Mouse (Mus musculus) erythroblast, embryonic 14.5 days (primary cell): Measurements from ENCODE around the gene Rbfox1.

Experiments
- GATA1 ChIP-seq: IDR thresholded peaks from 2 replicates; pipeline ENCODE4 v1.6.1; 2012; ENCODE audit warnings: low read length, inconsistent platforms, mixed read lengths
- TAL1 ChIP-seq: IDR thresholded peaks from 3 replicates; pipeline ENCODE4 v1.6.1; 2012; ENCODE audit warnings: low read length, inconsistent platforms, mixed read lengths

DNA sequence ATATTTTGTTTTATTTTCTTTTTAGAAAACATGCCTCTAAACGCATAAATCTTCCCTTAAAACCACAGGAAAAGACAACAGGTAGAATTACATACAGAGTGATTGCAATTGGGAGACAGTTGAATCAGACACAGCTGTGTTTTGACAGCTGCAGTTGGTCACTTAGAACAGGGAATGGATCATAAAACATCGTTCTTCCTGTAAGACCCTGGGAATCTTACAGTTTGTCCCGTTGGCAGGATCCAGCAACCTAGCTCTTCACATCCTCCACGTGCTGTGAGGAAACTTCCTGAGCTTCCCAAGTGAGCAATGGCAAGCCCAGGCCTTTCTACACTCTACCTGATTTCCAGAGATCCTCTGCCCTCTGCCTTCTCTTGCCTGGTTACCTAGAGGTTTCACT lies 959.5 kb downstream of the Rbfox1 start:
- TF ChIP-seq TAL1: no peak
- no peak for TF ChIP-seq GATA1
